Mouse (Mus musculus) brain, embryonic 14.5 days (tissue): Measurements from ENCODE around the gene Fam166b.

Experiments used
- CTCF ChIP-seq: fragments of 200-500 bp; IDR thresholded peaks from 2 replicates; pipeline ENCODE4 v1.5.1; 2012; ENCODE audit warnings: inconsistent platforms, mild to moderate bottlenecking, moderate library complexity, borderline replicate concordance; ENCODE audit not compliant: insufficient read depth, insufficient read length; ENCODE audit errors: extremely low read depth
- POLR2A ChIP-seq: fragments of 200-500 bp; IDR thresholded peaks from 2 replicates; pipeline ENCODE4 v1.6.1; 2012; ENCODE audit warnings: mild to moderate bottlenecking, inconsistent platforms, borderline replicate concordance; ENCODE audit not compliant: poor library complexity, insufficient read depth, insufficient read length, severe bottlenecking; ENCODE audit errors: extremely low read depth

- TF ChIP-seq CTCF (no peak), POLR2A (no peak)
These were observed 47.7 kb upstream of the Fam166b start for GRCm38 (mm10) chr4:43476604-43477003.
